Mouse (Mus musculus): ENCODE measurements at regions not wholly inside any gene's neighbourhood (a gene's known extent, or its start where the extent isn't known, plus 50 kb on each side); places are given as distances from the start of the nearest gene placed in this dataset.
"Not testable (repeated sequence)": the region's sequence is repeated elsewhere in the genome, so short reads cannot be mapped to it uniquely, and the experiment has no call there.

DNA sequence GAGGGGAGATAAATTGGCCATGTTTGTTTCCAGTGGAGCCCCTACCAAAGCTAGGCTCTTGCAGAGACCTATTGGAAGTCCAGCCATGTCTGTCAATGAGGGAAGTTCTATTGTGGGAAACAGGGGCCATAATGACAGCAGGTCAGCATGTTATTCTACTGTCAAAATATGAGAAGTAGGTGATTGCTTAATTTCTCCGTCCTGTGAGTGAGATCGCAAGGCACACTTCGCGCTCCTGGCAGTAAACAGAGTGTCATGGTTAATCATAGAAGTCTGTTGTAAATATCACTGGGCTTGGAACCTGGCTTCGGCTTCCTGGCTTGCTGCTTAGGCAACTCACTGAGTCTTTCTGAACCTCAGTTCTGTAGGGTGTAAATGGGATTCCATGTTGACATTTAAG lies 72.5 kb upstream of the Ccdc122 start:
- DNase-seq (ENCODE audit: low spot score in 2 of 2): no peak

GRCm38 (mm10) chr14:76958875-76959274 lies 77.7 kb upstream of the Ccdc122 start:
- DNase-seq (ENCODE audit: low spot score in 2 of 2): no peak

- DNase-seq (ENCODE audit: low spot score in 2 of 2): no peak
Observed at GRCm38 (mm10) chr14:76957136-76957535, 79.4 kb upstream of the Ccdc122 start.

- DNase-seq (ENCODE audit: low spot score in 2 of 2): no peak
Observed at GRCm38 (mm10) chr14:76953171-76953570, 83.4 kb upstream of the Ccdc122 start.

GRCm38 (mm10) chr14:76951450-76951849 lies 85.1 kb upstream of the Ccdc122 start:
- DNase-seq (ENCODE audit: low spot score in 2 of 2): peak; percentile 38 to 48

DNA sequence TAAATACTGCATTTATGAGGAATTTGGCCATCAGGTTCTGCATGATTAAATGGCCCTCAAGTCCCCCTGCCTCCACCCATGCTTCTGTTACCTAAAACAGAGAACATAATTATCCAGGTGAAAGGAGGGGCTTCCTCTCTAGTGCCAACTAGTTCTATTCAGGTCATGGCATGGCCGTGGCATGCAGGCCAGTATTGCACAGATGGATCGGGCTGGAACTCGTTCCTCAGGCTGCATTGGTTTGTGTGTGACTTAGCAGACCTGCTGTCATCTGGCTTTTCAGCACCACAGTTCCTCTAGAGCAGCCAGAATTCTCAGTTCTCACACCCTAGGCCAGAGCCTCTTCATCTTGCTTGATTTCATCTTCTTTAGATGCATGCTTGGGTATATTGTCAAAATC lies 87.2 kb upstream of the Ccdc122 start:
- no peak for DNase-seq (ENCODE audit: low spot score in 2 of 2)

- DNase-seq (ENCODE audit: low spot score in 2 of 2): peak; percentile 8 to 28
Observed at GRCm38 (mm10) chr14:76948948-76949347, 87.6 kb upstream of the Ccdc122 start.

DNA sequence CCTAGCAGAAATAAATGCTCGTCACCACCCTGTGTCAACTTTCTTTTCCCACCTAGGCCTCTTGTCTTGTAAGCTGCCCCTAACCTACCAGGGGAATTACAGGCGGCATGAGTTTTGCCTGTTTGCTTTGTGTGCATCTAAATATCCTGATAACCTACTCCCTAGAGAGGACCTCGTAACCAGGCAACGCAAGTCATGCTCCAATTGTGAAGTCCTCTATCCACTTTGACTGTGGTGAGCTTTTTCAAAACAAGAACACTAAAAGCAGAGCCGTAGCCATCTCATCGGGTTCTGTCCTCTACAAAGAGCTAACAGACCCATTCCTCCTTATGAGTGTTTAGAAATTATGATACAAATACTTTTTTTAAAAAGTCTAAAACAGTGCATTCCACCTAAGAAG lies 88.1 kb upstream of the Ccdc122 start:
- DNase-seq (ENCODE audit: low spot score in 2 of 2): no peak

DNA sequence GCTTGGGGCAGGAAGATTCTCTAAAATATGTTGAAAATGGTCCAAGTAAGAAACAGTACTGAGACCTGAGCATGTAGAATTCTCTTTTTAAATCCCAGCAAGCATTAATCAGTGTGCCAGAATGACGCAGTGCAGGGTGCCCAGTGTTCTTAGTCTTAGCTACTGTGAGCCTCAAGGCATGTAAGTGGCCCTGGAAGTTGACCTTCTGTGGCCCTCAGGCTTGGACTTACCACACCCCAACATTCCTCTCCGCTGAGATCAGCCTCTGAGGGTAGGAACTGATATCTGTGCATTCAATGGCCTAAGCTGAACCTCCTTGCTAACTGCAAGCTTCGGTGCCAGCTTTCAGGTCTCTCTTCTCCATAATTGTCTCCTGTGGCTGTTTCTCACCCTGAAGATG lies 89.4 kb upstream of the Ccdc122 start:
- DNase-seq (ENCODE audit: low spot score in 2 of 2): no peak

DNA sequence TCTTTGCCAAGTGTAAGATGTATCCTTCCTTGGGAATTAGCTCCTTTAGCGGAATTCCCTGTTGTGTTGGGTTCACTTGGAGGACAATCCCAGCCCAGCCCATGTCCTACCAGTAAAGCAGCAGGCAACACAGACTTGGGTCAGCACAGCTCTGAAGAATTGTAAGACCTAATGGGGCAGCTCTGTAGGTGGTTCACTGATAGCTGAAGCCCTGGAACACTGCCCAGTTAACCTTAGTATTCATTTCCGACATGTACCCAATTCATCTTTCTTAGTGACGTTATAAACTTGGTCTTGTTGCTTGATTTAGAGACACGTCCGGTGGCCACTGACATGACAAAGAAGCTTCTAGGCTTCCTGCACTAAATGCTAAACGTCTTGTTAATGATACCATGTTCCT lies 90.9 kb upstream of the Ccdc122 start:
- no peak for DNase-seq (ENCODE audit: low spot score in 2 of 2)

GRCm38 (mm10) chr14:76941474-76942212 lies 94.9 kb upstream of the Ccdc122 start:
- no peak for DNase-seq (ENCODE audit: low spot score in 2 of 2)

DNA sequence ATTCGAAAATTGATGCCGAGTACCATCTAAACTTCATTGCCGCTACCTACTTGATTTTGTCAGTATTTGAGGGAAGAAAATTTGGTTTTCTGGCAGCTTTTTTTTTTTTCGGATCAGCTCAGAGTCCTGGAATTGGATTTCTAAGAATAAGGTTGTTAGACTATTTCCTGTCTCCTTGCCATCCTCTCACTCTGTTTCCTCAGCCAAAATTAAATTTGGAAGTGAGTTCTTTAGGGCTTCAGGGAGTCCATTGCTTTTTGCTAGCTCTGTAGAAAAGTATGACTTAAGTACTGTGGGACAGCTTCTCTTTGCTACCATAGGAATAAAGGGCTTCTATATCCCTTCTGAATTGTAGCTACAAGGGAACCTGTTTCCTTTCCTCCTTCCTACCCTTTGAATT lies 96.1 kb upstream of the Ccdc122 start:
- no peak for DNase-seq (ENCODE audit: low spot score in 2 of 2)

GRCm38 (mm10) chr14:76936671-76937070 lies 99.9 kb upstream of the Ccdc122 start:
- no peak for DNase-seq (ENCODE audit: low spot score in 2 of 2)

DNA sequence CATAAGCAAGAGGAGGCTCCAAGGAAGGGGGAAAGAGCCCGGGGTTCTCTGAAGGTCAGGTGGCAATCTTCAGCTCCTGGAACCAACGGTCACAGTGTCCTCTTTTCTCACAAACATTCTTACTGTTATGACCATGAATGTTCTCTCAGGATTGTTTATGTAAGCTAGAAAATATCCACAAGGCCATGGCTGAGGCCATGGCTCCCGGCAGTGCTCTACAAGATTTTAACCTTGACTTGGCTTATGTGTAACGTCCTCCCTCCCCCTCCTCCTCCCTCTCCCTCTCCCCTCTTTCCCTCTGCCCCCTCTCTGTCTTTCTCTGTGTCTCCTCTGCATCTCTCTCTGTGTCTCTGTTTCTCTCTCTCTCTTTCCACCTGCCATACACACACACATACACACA lies 100.5 kb upstream of the Ccdc122 start:
- not testable (repeated sequence) for DNase-seq (ENCODE audit: low spot score in 2 of 2)

DNA sequence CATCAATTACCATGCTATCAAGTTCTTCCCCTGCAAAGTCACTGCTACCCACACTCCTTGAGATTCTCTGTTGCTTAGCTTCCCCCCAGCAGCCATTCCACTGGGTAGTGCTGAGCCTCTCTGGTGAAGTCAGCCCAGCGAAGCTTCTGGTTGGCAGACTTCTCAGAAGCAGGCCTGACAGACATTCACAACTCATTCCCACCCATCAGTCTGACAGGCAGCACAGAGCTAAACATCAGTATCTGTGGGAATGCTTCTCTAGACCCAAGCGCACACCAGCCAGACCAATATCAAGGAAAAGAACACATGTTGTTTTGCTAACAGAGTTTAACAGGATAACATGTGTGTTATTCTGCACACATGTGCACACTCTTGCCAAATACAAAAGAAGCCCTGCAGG lies 101.1 kb upstream of the Ccdc122 start:
- no peak for DNase-seq (ENCODE audit: low spot score in 2 of 2)

DNA sequence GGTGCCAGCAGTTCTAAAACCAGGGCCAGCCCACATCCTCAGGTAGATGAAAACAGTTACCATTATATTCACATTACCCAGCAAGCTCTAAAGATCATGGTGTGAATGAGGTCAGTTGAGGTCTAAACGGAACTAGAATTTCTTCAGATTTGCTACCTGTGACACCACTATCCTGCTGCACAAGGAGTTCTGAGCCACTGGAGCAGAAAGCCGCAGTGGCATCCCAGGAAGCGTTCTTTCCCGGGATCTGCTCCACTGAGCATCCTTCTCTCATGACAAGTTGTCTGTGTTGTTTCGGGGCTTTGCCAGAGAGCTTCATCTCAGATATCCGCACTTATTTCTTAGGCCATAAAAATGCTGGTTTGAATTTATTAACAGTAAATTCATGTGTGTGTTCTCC lies 103.7 kb upstream of the Ccdc122 start:
- no peak for DNase-seq (ENCODE audit: low spot score in 2 of 2)

GRCm38 (mm10) chr14:76931398-76931797 lies 105.2 kb upstream of the Ccdc122 start:
- DNase-seq (ENCODE audit: low spot score in 2 of 2): no peak

DNA sequence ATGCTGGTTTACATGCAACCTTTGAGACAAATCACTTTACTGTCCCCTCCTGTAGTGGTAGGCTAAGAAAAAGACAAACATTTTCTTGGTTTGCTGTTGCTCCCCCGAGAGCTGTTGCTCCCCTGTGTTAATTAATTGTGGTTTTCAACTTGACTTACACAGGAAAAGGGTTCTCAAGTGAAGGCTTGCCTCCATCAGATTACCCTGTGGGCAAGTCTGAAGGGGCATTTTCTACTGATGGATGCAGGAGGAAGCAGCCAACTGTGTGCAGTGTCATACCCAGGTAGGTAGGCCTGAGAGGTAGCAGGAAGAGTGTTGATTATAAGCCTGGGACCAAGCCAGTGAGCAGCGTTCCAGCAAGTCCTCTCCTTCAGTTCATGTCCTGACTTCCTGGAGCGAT lies 107.0 kb upstream of the Ccdc122 start:
- DNase-seq (ENCODE audit: low spot score in 2 of 2): no peak

- no peak for DNase-seq (ENCODE audit: low spot score in 2 of 2)
Observed at GRCm38 (mm10) chr14:76928706-76929105, 107.9 kb upstream of the Ccdc122 start.

GRCm38 (mm10) chr14:76927245-76927806 lies 109.2 kb upstream of the Ccdc122 start:
- DNase-seq (ENCODE audit: low spot score in 2 of 2): no peak

- DNase-seq (ENCODE audit: low spot score in 2 of 2): no peak
Observed at GRCm38 (mm10) chr14:76926416-76926815, 110.2 kb upstream of the Ccdc122 start.

- DNase-seq (ENCODE audit: low spot score in 2 of 2): no peak
Observed at GRCm38 (mm10) chr14:76922399-76922939, 114.1 kb upstream of the Ccdc122 start.

- DNase-seq (ENCODE audit: low spot score in 2 of 2): no peak
Observed at GRCm38 (mm10) chr14:76918091-76918490, 118.5 kb upstream of the Ccdc122 start.

Data from gastrocnemius, adult 8-10 months (tissue).